Mouse (Mus musculus): ENCODE data around the gene Trim31.
"Not testable (repeated sequence)": the region's sequence is repeated elsewhere in the genome, so short reads cannot be mapped to it uniquely, and the experiment has no call there.

Trim31 gene

GRCm38 (mm10) chr17:36897552-36898205, at the start of gene Trim31:
Gene Trim31, plus strand, starts transcription at chr17:36898118.
- no peak for DNase-seq (ENCODE audit: low read depth, low spot score)

- no peak for DNase-seq (ENCODE audit: low read depth, low spot score)
Observed at GRCm38 (mm10) chr17:36848911-36849310, 49.0 kb upstream of the Trim31 start.

- no peak for DNase-seq (ENCODE audit: low read depth, low spot score)
Observed at GRCm38 (mm10) chr17:36849992-36850391, 47.9 kb upstream of the Trim31 start.

- DNase-seq (ENCODE audit: low read depth, low spot score): no peak
Observed at GRCm38 (mm10) chr17:36851200-36851599, 46.7 kb upstream of the Trim31 start.

GRCm38 (mm10) chr17:36851627-36852026, 46.3 kb upstream of the Trim31 start:
- DNase-seq (ENCODE audit: low read depth, low spot score): no peak

- no peak for DNase-seq (ENCODE audit: low read depth, low spot score)
Observed at GRCm38 (mm10) chr17:36855484-36855883, 42.4 kb upstream of the Trim31 start.

- no peak for DNase-seq (ENCODE audit: low read depth, low spot score)
Observed at GRCm38 (mm10) chr17:36856236-36856635, 41.7 kb upstream of the Trim31 start.

- no peak for DNase-seq (ENCODE audit: low read depth, low spot score)
Observed at GRCm38 (mm10) chr17:36858181-36858580, 39.7 kb upstream of the Trim31 start.

- no peak for DNase-seq (ENCODE audit: low read depth, low spot score)
Observed at GRCm38 (mm10) chr17:36861680-36862079, 36.2 kb upstream of the Trim31 start.

GRCm38 (mm10) chr17:36866719-36867527, 31.0 kb upstream of the Trim31 start, which contains the start of gene Trim15:
Gene Trim15, minus strand, starts transcription at chr17:36867210.
- no peak for DNase-seq (ENCODE audit: low read depth, low spot score)

GRCm38 (mm10) chr17:36868836-36869235, 29.1 kb upstream of the Trim31 start:
- no peak for DNase-seq (ENCODE audit: low read depth, low spot score)

GRCm38 (mm10) chr17:36869284-36869954, 28.5 kb upstream of the Trim31 start, which contains the start of gene Trim10:
Gene Trim10, plus strand, starts transcription at chr17:36869574.
- no peak for DNase-seq (ENCODE audit: low read depth, low spot score)

- DNase-seq (ENCODE audit: low read depth, low spot score): no peak
Observed at GRCm38 (mm10) chr17:36869955-36870810, 27.7 kb upstream of the Trim31 start.

- no peak for DNase-seq (ENCODE audit: low read depth, low spot score)
Observed at GRCm38 (mm10) chr17:36874636-36875035, 23.3 kb upstream of the Trim31 start.

- DNase-seq (ENCODE audit: low read depth, low spot score): no peak
Observed at GRCm38 (mm10) chr17:36883350-36883749, 14.6 kb upstream of the Trim31 start.

GRCm38 (mm10) chr17:36885132-36885790, 12.7 kb upstream of the Trim31 start:
- DNase-seq (ENCODE audit: low read depth, low spot score): no peak

GRCm38 (mm10) chr17:36890073-36890903, 7.6 kb upstream of the Trim31 start, which contains the start of gene Trim40:
Gene Trim40, minus strand, starts transcription at chr17:36890123.
- no peak for DNase-seq (ENCODE audit: low read depth, low spot score)

GRCm38 (mm10) chr17:36891496-36891895, 6.4 kb upstream of the Trim31 start:
- not testable (repeated sequence) for DNase-seq (ENCODE audit: low read depth, low spot score)

GRCm38 (mm10) chr17:36892362-36892761, 5.6 kb upstream of the Trim31 start:
- DNase-seq (ENCODE audit: low read depth, low spot score): peak; percentile 41

- DNase-seq (ENCODE audit: low read depth, low spot score): no peak
Observed at GRCm38 (mm10) chr17:36893387-36893786, 4.5 kb upstream of the Trim31 start.
